Mouse (Mus musculus) spleen, adult 2 months (tissue): ENCODE data around the gene Pan3. TPM values are rescaled to one million over a fixed set of nuclear protein-coding genes. Genes with fewer than 3 reads are reported as not detected.

Source experiments
- DNase-seq, 2 experiments: peaks; one replicate each; pipeline versions ENCODE4 v3.0.0 to v3.0.0-alpha.2; 2012 to 2021; ENCODE audit warnings: low spot score in 2 of 2, low read depth in 1 of 2
- H3K27ac ChIP-seq: fragments of 200-500 bp; 2 replicates; pipeline ENCODE4 v1.5.1; 2012; ENCODE audit warnings: low read length, inconsistent platforms; ENCODE audit not compliant: insufficient read depth
- H3K27me3 ChIP-seq: fragments of 200-500 bp; 2 replicates; pipeline ENCODE4 v1.6.1; 2012; ENCODE audit warnings: mild to moderate bottlenecking, moderate library complexity, low read length, inconsistent platforms; ENCODE audit not compliant: control insufficient read depth, insufficient read depth
- H3K36me3 ChIP-seq: fragments of 200-500 bp; 2 replicates; pipeline ENCODE4 v1.6.1; 2012; ENCODE audit warnings: mild to moderate bottlenecking, low read length, inconsistent platforms; ENCODE audit not compliant: control insufficient read depth, insufficient read depth
- H3K4me1 ChIP-seq: fragments of 200-500 bp; 2 replicates; pipeline ENCODE4 v1.6.1; 2011; ENCODE audit warnings: inconsistent platforms; ENCODE audit not compliant: control insufficient read depth, insufficient read depth, insufficient read length
- H3K4me3 ChIP-seq: fragments of 200-500 bp; 2 replicates; pipeline ENCODE4 v1.5.1; 2011; ENCODE audit warnings: mild to moderate bottlenecking, inconsistent platforms; ENCODE audit not compliant: insufficient read depth, insufficient read length; ENCODE audit errors: extremely low read depth
- CTCF ChIP-seq: fragments of 200-500 bp; IDR thresholded peaks from 2 replicates; pipeline ENCODE4 v1.5.1; 2011; ENCODE audit warnings: mild to moderate bottlenecking, inconsistent platforms; ENCODE audit not compliant: insufficient read depth, insufficient read length, insufficient replicate concordance; ENCODE audit errors: extremely low read depth
- POLR2A ChIP-seq: fragments of 200-500 bp; IDR thresholded peaks from 2 replicates; pipeline ENCODE4 v1.6.1; 2011; ENCODE audit warnings: low read depth, low read length, inconsistent platforms
- WGBS: fragments of 180-500 bp; shearing (Covaris S2); methylation state at CpG from one replicate; pipeline ENCODE4 v1.1.7; 2018; 5-methylcytosine and 5-hydroxymethylcytosine counted together
- polyA plus RNA-seq: library from polyadenylated mRNA; depleted of rRNA; stranded (reverse); fragments of >200 nt; gene quantifications from 2 replicates; pipeline ENCODE4 v1.2.3, GENCODE M21; 2012

Pan3 gene
- polyA plus RNA-seq, 1 experiment = 37.7 TPM

DNA sequence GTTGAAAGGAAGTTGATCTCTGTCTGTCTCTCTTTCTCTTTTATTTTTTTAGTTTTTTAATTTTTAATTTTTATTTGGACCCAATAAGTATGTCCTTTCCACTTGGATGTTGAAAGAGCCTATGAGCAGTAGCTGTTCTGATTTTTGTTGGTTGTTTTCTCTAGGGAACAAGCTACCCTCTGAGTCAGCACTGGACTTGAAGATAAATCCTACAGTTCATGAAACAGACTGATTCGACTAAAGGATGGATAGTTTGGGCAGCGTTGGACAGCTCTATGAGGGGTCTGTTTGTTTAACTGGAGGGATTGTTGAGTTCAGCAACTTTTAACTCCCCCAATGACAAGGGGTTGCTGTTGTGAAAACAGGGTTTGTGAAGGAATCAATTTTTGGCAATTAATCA is 73.0 kb downstream of the Pan3 start:
- TF ChIP-seq CTCF (no peak), POLR2A (no peak)
- H3K4me1 ChIP-seq = no peaks in the 10 kb centered on the region
- peaks cover 9% of the 10 kb centered on the region for H3K36me3 ChIP-seq
- H3K27me3 ChIP-seq = no peaks in the 10 kb centered on the region
- no peak for DNase-seq
- no peak overlapping the region for H3K4me3 ChIP-seq
- 93% methylated on average over 2 of the region's 2 CpGs for WGBS
- H3K27ac ChIP-seq = no peak overlapping the region

DNA sequence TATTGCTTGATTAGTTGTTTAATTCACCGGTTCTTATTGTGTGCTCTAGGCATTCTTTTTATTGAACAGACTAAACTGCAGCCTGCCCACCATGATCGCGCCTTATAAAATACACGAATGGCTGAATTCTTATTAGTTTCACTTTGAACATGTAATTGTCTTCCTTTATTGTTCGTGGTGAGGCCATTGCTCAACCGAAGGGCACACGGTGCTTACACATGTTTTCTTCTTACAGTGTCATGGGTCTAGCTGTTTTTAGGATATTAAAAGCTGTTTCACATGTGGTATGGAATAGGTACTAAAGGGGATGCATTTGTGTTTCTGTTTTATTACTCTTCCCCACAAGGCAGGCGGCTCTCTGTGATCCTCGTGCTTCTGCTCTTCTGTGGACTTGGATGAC is 81.4 kb downstream of the Pan3 start:
- TF ChIP-seq POLR2A = no peak
- no peak for TF ChIP-seq CTCF

DNA sequence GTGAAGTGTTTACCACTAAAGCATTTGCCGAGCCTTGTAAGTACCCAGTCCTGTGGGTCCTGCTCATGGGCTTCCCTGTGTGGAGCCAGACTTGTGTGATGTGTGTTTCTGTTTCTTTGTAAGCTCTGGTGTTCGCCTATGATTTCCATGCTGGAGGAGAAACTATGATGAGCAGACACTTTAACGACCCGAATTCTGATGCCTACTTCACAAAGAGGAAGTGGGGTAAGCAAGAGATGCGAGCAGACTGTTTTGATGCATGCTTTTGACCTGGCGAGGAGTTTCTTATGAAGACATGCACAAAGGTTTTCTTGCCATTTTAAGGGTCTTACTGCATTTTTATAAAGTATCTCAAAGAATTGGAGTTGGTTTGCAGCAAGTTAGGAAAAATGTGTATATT is 97.0 kb downstream of the Pan3 start:
- H3K27ac ChIP-seq = no peak overlapping the region
- peaks cover 31% of the 10 kb centered on the region for H3K36me3 ChIP-seq
- no peak overlapping the region for H3K4me3 ChIP-seq
- TF ChIP-seq POLR2A = no peak
- TF ChIP-seq CTCF = no peak
- H3K4me1 ChIP-seq = peaks cover 3% of the 10 kb centered on the region
- no peaks in the 10 kb centered on the region for H3K27me3 ChIP-seq
- WGBS = 24% methylated on average over 6 of the region's 6 CpGs
- no peak for DNase-seq

More for the DNA sequence above, 81.4 kb downstream of the Pan3 start:
- H3K4me3 ChIP-seq = no peak overlapping the region
- no peak for DNase-seq
- H3K4me1 ChIP-seq = no peaks in the 10 kb centered on the region; the same call in 1 of the 2 replicates
- peaks cover 6% of the 10 kb centered on the region; the same call in 1 of the 2 replicates for H3K36me3 ChIP-seq
- WGBS = 85% methylated on average over 9 of the region's 9 CpGs
- no peak overlapping the region for H3K27ac ChIP-seq
- no peaks in the 10 kb centered on the region for H3K27me3 ChIP-seq

DNA sequence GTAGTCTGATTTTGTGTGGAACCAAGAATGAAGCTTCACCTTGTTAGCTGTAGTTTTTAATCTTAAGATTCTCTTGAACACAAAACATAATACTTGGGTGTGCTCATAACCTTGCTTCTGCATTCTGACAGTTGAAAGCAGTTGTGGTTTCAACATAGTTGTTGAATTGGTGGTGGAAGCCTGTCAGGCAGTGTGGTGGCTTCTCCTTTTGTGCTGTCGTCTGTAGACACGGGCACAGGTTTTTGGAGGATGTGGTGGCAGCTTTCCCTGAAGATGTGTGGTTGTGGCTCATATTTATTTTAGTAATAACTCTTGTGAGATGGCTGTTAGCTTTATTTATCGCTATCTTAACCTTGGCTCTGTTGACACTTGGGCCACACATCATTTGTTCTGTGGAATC is 97.8 kb downstream of the Pan3 start:
- Histone ChIP-seq H3K36me3 (peaks cover 29% of the 10 kb centered on the region), H3K4me3 (no peak overlapping the region)
- DNase-seq = no peak

DNA sequence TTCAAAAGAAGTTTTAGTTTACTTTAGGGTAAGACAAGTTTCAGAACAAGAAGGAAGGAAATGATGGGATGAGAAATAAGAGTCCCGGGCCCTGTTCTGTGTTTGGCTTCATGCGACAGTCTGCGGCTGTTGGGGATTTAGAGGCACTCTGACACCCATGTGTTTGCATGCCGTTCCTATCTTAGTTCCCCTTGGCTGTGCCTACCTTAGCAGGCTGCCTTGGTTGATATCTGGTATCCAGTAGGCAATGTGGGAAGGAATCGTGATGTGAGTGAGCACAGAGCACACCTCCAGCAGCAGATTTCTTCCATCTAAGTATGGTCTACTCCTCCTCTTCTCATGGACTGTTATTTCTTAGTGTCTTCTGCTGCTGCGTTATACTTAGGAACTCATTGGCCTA is 102.1 kb downstream of the Pan3 start:
- TF ChIP-seq POLR2A (no peak), CTCF (no peak)
- Histone ChIP-seq H3K27me3 (no peaks in the 10 kb centered on the region), H3K36me3 (peaks cover 23% of the 10 kb centered on the region), H3K4me1 (no peaks in the 10 kb centered on the region), H3K27ac (no peak overlapping the region), H3K4me3 (no peak overlapping the region)
- DNase-seq = no peak
- 79% methylated on average over 6 of the region's 6 CpGs for WGBS

More for the DNA sequence above, 97.8 kb downstream of the Pan3 start:
- Histone ChIP-seq H3K27me3 (no peaks in the 10 kb centered on the region), H3K27ac (no peak overlapping the region), H3K4me1 (peaks cover 3% of the 10 kb centered on the region)
- WGBS = 12% methylated on average over 3 of the region's 3 CpGs
- TF ChIP-seq CTCF = no peak
- TF ChIP-seq POLR2A = no peak

DNA sequence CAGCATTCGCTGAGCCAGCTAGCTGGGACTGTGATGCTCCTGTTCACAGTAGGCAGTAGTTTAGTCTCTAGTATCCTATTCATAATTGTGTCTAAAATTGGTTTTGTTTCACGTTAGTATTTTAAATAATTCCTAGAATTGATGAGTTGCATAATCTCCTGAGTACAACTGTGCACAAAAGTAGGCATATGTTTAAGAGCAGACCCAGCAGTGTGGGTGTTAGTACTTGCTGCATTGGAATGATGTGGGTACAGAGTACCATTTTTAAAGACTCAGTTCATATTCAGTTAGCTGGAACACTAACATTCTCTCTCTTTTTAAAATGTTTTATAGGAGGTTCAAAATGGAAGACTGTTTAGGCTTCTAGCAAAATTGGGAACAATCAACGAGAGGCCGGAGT is 109.4 kb downstream of the Pan3 start:
- H3K36me3 ChIP-seq = peaks cover 43% of the 10 kb centered on the region
- 90% methylated on average over 4 of the region's 4 CpGs for WGBS
- no peaks in the 10 kb centered on the region for H3K4me1 ChIP-seq
- DNase-seq = no peak
- no peak overlapping the region for H3K27ac ChIP-seq
- TF ChIP-seq POLR2A (no peak), CTCF (no peak)
- H3K27me3 ChIP-seq = no peaks in the 10 kb centered on the region
- no peak overlapping the region for H3K4me3 ChIP-seq

DNA sequence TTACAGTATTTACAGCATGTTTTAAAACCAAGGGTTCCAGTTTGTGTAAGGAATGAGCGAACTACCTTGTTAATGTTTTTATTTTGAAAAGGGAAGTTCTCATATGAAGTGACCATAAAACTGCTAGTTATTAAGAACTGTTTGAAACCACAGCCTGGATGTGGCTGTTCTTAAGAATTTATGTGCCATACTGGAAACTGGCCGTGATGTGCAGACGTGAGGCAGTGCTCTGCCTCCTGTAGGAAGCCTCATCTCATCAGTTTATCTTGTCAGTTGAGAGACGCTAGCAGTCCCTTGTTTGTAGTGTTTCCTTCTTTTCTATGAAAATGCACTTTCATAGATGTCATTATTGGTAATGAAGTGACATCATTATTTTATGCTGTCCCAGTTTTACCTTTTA is 109.9 kb downstream of the Pan3 start:
- Histone ChIP-seq H3K4me3 (no peak overlapping the region), H3K27me3 (no peaks in the 10 kb centered on the region), H3K4me1 (no peaks in the 10 kb centered on the region), H3K36me3 (peaks cover 43% of the 10 kb centered on the region), H3K27ac (no peak overlapping the region)
- WGBS = 76% methylated on average over 4 of the region's 4 CpGs
- no peak for DNase-seq
- TF ChIP-seq CTCF (no peak), POLR2A (no peak)
